Mouse (Mus musculus): ENCODE data around the gene Lims1. TPM values are rescaled to one million over a fixed set of nuclear protein-coding genes. Genes with fewer than 3 reads are reported as not detected.

The Lims1 gene
- total and polyA plus RNA-seq, 3 experiments = 40.4 to 74.7 (median 40.7) TPM

GRCm38 (mm10) chr10:58373829-58374228 is 50.6 kb downstream of the Lims1 start:
- in situ Hi-C loops (cut with MboI; ENCODE audit: low pct_ligation_motif_present, low pct_unique_long_range_greater_than_20kb, low sequenced_read_pairs) (no loop called here), dilution Hi-C loops (cut with MboI; ENCODE audit: extremely low pct_ligation_motif_present, extremely low pct_unique_long_range_greater_than_20kb, low sequenced_read_pairs) (no loop called here)
- Histone ChIP-seq H3K27ac (ENCODE audit: insufficient read depth, low read depth) (no peak overlapping the region), H3K9ac (ENCODE audit: insufficient read depth, low read depth) (no peak overlapping the region), H3K9me3 (replicated peaks; ENCODE audit: low read length) (no peaks in the 10 kb centered on the region), H3K4me1 (ENCODE audit: control insufficient read depth in 1 of 2, insufficient read depth in 2 of 2) (peaks cover 2 to 45% of the 10 kb centered on the region in 2 experiments; a peak in 3 of 4 replicates), H3K4me3 (replicated peaks in 1 of 3; ENCODE audit: low read depth in 2 of 3, low read length in 2 of 3, poor library complexity in 1 of 3) (no peak overlapping the region), H3K27me3 (replicated peaks) (no peaks in the 10 kb centered on the region), H3K79me2 (replicated peaks; ENCODE audit: control insufficient read depth, extremely low read depth, insufficient read depth, poor library complexity, severe bottlenecking) (peaks cover 55% of the 10 kb centered on the region), H3K4me2 (ENCODE audit: insufficient read depth, low read depth, poor library complexity, severe bottlenecking) (no peak overlapping the region), H3K36me3 (replicated peaks in 1 of 2; ENCODE audit: control insufficient read depth in 1 of 2, insufficient read depth in 1 of 2, low read length in 1 of 2) (peaks cover 0 to 12% of the 10 kb centered on the region in 2 experiments)
- DNase-seq (ENCODE audit: extremely low read depth) = no peak
- TF ChIP-seq RAD21 (IDR thresholded peaks at IDR 0.05; ENCODE audit: low read depth, low read length) (no peak), NELFE (IDR thresholded peaks at IDR 0.05; ENCODE audit: low read depth, low read length) (no peak), POLR2AphosphoS2 (IDR thresholded peaks at IDR 0.05; ENCODE audit: low read depth, low read length) (no peak)

DNA sequence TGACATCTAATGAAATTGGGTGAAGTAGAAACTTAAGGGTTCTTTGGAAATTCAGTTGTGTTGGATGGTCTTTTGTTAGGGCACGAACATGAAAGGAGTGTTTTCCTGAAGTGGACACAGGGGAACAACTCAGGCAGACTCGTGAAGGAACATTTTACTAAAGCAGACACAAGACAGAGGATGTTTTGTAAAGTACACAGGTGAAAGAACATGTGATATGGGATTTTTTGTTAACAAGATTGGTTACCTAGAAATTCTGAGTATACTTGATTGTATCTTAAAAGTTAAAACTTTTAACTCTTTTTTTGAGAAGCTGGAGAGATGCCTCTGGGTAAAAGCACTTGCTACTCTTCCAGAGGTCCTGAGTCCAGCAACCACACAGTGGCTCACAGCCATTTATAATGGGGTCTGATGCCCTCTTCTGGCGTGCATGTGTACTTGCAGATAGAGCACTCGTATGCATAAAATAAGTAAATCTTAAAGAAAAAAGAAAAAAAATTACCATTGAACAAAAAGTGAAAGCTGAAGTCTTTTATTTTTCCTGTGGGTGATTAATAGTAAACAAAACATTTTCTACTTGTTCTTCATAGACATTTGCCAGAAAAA is 54.4 kb downstream of the Lims1 start:
- dilution Hi-C loops (cut with MboI; ENCODE audit: extremely low pct_ligation_motif_present, extremely low pct_unique_long_range_greater_than_20kb, low sequenced_read_pairs) (no loop called here), in situ Hi-C loops (cut with MboI; ENCODE audit: low pct_ligation_motif_present, low pct_unique_long_range_greater_than_20kb, low sequenced_read_pairs) (no loop called here)
- no peak overlapping the region for H3K4me2 ChIP-seq (ENCODE audit: insufficient read depth, low read depth, poor library complexity, severe bottlenecking)
- peak; percentile 65 for DNase-seq (ENCODE audit: extremely low read depth)
- no peaks in the 10 kb centered on the region for H3K27me3 ChIP-seq (replicated peaks)
- H3K79me2 ChIP-seq (replicated peaks; ENCODE audit: control insufficient read depth, extremely low read depth, insufficient read depth, poor library complexity, severe bottlenecking) = peaks cover 70% of the 10 kb centered on the region
- H3K9ac ChIP-seq (ENCODE audit: insufficient read depth, low read depth) = no peak overlapping the region
- no peak overlapping the region for H3K27ac ChIP-seq (ENCODE audit: insufficient read depth, low read depth)
- H3K4me3 ChIP-seq (replicated peaks in 1 of 3; ENCODE audit: low read depth in 2 of 3, low read length in 2 of 3, poor library complexity in 1 of 3) = no peak overlapping the region
- peaks cover 0 to 27% of the 10 kb centered on the region in 2 experiments for H3K36me3 ChIP-seq (replicated peaks in 1 of 2; ENCODE audit: control insufficient read depth in 1 of 2, insufficient read depth in 1 of 2, low read length in 1 of 2)
- peaks cover 2% of the 10 kb centered on the region for H3K9me3 ChIP-seq (replicated peaks; ENCODE audit: low read length)
- H3K4me1 ChIP-seq (ENCODE audit: control insufficient read depth in 1 of 2, insufficient read depth in 2 of 2) = peaks cover 0 to 42% of the 10 kb centered on the region in 2 experiments; a peak in 2 of 4 replicates
- TF ChIP-seq ELF1 (IDR thresholded peaks at IDR 0.05; ENCODE audit: low read depth, low read length) (no peak), E2F4 (IDR thresholded peaks at IDR 0.05; ENCODE audit: insufficient replicate concordance, low read depth, low read length) (no peak), KAT2A (IDR thresholded peaks at IDR 0.05; ENCODE audit: insufficient replicate concordance, low read length) (no peak), NRF1 (IDR thresholded peaks at IDR 0.05; ENCODE audit: low read depth, low read length) (no peak), MAFK (IDR thresholded peaks at IDR 0.05; ENCODE audit: insufficient replicate concordance, low read length) (no peak), ETS1 (conservative IDR thresholded peaks at IDR 0.05; ENCODE audit: low read depth, low read length) (no peak), TBP (conservative IDR thresholded peaks at IDR 0.05; ENCODE audit: low read depth, low read length) (no peak), NELFE (IDR thresholded peaks at IDR 0.05; ENCODE audit: low read depth, low read length) (no peak), RCOR1 (conservative IDR thresholded peaks at IDR 0.05; ENCODE audit: low read depth, low read length) (no peak), PAX5 (IDR thresholded peaks at IDR 0.05; ENCODE audit: low read length) (no peak), GABPA (IDR thresholded peaks at IDR 0.05; ENCODE audit: insufficient replicate concordance, low read depth, low read length) (no peak), USF1 (IDR thresholded peaks at IDR 0.05; ENCODE audit: low read depth, low read length) (no peak), POLR2A (IDR thresholded peaks at IDR 0.05; ENCODE audit: low read depth, low read length) (no peak), MXI1 (IDR thresholded peaks at IDR 0.05; ENCODE audit: low read depth, low read length) (no peak), CHD2 (IDR thresholded peaks at IDR 0.05; ENCODE audit: low read length) (no peak), SIN3A (IDR thresholded peaks at IDR 0.05; ENCODE audit: low read length) (0 out of 2 replicates have a peak, but pooled peaks have one; percentile 20), HCFC1 (IDR thresholded peaks at IDR 0.05; ENCODE audit: low read depth, low read length) (no peak), ZC3H11A (IDR thresholded peaks at IDR 0.05; ENCODE audit: low read depth, low read length) (peak; percentile 32; the same call in 1 of the 2 replicates), MYC (IDR thresholded peaks at IDR 0.05; ENCODE audit: low read depth, low read length) (peak; percentile 28; the same call in 1 of the 2 replicates), RAD21 (IDR thresholded peaks at IDR 0.05; ENCODE audit: low read depth, low read length) (peak; percentile 68), UBTF (IDR thresholded peaks at IDR 0.05; ENCODE audit: low read depth, low read length) (no peak), MEF2A (IDR thresholded peaks at IDR 0.05; ENCODE audit: borderline replicate concordance, low read depth, low read length) (no peak), CTCF (conservative IDR thresholded peaks at IDR 0.05 in 1 of 2, IDR thresholded peaks at IDR 0.05 in 1 of 2; ENCODE audit: low read depth in 2 of 2, low read length in 2 of 2) (peak; percentile 37 to 80; a peak in 3 of 4 replicates), SMC3 (IDR thresholded peaks at IDR 0.05; ENCODE audit: low read depth, low read length) (peak; percentile 76), JUND (conservative IDR thresholded peaks at IDR 0.05; ENCODE audit: low read depth, low read length) (no peak), ZKSCAN1 (IDR thresholded peaks at IDR 0.05; ENCODE audit: borderline replicate concordance, low read depth, low read length) (no peak), POLR2AphosphoS2 (IDR thresholded peaks at IDR 0.05; ENCODE audit: low read depth, low read length) (no peak), MAX (IDR thresholded peaks at IDR 0.05; ENCODE audit: low read length) (no peak), EP300 (IDR thresholded peaks at IDR 0.05; ENCODE audit: low read length) (no peak), TCF12 (IDR thresholded peaks at IDR 0.05; ENCODE audit: low read depth, low read length) (no peak), MAZ (IDR thresholded peaks at IDR 0.05; ENCODE audit: low read depth, low read length) (no peak), JUN (IDR thresholded peaks at IDR 0.05; ENCODE audit: insufficient read depth, low read depth, low read length) (no peak)
